Mouse (Mus musculus) neural tube, embryonic 10.5 days (tissue): ENCODE results near the gene Sfrp2.

Experiments used
- DNase-seq: peaks from one replicate; pipeline ENCODE4 v3.0.0-alpha.2; 2017; ENCODE audit warnings: low spot score; ENCODE audit errors: extremely low spot score

The Sfrp2 gene

DNA sequence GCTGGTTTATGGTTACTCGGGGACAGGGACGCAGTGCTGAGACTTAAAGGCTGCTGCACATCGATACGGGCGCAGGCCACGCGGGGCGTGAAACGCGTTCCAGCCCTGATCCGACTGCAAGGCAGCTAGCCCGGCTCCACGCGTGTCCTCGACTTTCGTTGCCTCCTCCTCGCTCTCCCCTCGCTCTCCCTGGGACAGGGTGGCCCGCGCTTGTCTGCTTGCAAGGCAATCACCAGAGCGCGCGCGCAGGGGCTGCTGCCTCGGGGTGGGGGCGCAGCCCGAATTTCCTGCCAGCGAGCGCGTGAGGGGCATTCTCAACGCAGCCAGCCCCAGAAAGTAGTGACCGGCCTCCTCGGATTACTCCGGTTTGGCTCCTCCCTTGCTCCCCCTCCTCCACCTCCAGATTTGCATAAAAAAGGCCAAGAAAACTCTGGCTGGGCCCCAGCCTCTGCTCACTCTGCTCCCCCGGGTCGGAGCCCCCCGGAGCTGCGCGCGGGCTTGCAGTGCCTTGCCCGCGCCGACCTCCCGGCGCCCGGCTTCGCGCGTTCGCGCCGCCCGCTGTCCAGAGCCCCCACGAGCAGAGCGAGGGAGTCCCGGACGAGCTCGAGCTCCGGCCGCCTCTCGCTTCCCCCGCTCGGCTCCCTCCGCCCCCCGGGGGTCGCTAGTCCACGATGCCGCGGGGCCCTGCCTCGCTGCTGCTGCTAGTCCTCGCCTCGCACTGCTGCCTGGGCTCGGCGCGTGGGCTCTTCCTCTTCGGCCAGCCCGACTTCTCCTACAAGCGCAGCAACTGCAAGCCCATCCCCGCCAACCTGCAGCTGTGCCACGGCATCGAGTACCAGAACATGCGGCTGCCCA is at the start of gene Sfrp2:
TSS of gene Sfrp2 (plus strand) at position 451 of the 855 bp plus-strand sequence.
- peak; percentile 89 for DNase-seq

DNA sequence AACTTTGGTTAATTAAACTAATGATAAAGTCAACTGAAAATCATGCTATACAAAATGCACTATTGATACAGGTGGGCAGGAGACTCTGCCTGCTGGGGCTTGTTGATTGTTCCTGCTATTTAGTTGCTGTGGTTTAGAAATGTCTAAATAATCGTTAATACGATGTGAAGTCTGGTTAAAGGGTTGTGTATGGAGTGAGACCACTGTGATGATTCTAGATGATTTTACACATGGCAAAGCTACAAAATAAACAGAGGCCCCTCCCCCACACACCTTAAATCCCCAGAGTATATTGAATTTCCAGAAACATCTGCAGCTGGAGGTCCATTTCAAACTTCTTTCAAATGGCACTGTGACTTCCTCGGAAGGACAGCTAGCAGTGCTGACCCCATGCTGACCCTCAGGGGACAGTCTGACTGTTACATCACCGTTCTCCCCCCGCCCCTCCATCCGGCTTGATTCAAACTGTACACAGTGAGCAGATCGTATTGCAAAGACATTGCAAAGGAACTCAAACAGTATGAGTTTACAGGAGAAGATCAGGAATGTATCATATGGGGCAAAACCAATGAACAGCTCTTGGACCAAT is 48.4 kb upstream of the Sfrp2 start:
- peak; percentile 38 for DNase-seq

DNA sequence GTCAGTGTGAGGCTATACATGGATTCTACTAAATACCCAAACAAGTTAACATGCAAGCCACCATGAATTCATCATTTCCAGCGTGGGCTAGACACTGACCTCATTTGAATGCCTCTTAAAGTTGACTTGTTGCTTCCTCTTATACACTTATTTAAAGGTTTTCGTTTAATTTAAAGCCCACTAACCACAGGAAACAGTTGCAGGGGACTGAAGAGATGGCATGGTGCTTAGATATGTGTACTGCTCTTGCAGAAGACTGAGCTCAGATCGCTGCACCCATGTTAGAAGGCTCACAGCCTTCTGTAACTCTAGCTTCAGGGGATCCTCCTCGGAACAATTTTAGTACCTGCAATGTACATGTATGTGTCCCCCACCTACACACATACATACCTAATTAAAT is 47.5 kb upstream of the Sfrp2 start:
- DNase-seq = no peak

DNA sequence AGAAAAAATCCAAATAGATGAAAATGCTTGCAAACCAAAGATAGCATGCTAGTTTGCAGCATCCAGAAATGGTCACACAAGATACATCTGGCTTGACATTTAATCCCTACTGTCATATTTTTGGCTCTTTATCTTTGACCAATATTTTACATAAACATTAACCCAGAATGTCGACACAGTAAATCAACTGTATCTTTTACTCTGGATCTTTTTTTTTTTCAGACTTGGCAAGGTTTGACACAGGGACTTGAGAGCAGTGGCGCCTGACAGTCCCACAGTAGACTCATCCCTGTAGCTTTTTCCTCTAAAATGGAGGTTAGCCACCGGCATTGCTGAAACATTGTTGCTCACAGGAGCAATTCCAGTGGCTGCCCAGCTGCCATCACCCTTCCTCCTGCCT is 37.9 kb upstream of the Sfrp2 start:
- DNase-seq = no peak

DNA sequence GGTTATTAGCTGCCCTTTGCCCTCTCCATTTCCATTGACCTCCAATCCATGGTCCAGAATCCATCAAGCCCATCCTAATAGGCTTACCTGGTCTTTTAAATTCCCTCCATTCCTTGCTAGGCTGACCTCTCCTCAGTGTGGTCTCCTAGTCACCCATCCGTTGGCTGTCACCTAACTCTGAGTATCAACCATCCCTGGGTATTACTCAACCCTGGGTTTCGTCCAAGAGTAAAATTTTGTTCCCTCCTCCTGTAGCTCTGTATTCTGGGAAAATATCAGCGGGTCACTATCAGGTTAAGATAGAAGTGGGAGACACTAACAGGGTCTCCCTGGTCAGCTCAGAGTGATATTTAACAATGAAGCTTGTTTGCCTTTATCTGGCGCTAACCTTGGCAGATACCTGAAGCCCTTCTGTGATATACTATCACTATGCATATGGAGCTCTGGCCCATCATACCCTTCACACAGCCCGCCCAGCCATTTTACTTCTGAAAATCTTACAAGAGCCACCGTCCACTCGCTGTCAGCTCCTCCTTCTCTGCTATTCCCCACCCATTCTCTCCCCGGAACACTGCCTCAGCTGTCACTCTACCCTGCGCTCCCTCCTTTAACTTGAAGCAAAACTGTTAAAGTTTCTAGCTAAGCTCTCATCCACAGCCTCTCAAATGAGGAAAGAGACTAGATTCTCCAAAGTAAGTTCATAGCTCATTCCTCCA is 37.3 kb upstream of the Sfrp2 start:
- DNase-seq = no peak

DNA sequence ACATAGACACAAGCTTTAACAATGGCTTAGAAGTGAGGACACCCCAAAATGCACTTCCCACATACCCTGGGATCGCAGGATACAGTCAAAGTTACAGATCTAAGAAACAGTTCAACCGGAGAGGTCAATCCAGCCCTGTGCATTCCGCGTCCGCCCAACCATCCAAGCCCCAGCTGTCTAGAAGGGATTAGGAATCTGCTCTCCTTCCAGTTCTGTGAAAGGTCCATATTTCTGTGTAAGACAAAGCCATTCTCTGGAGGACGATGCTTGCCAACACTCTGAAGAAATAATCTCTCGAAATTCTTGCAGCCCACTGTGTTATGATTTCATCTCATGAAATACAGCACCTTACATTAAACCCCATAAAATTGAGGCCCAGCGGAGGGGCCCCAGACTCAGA is 32.1 kb upstream of the Sfrp2 start:
- no peak for DNase-seq

DNA sequence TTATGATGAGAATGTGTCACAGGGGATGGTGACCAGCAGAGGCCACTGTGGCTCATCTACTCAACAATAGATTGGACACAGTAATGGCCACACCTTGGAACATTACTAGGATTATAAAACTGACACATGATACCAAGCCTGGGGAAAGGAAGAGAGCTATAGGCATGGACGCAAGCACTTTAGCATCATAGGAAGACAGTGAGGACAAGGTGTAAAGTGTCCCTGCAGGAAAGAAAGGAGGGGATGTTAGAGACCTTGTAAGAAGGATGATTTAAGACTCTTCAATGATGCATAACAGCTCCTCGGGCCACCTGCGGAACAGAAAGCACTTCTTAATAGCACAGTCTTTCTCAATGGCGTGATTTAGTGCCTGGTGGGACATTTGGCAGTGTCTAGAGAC is 29.1 kb upstream of the Sfrp2 start:
- no peak for DNase-seq

DNA sequence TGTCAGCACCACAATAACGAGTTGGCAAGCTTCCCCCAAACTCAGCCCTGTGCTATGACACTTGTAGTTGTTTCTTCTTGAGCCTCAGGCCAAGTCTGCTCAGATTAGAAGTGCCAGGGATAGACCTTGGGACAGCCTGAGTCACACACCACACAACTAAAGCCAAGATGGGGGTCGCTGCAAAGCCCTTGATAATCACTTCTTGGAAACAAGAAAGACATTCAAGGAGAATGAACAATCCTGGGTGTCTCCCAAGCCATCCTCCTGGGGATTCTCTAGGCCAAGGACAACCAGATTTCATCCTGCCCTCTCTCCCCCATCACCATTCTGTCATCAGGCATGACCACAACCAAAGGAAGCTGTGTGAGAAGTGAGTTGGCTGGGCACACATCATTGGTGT is 25.9 kb upstream of the Sfrp2 start:
- no peak for DNase-seq

DNA sequence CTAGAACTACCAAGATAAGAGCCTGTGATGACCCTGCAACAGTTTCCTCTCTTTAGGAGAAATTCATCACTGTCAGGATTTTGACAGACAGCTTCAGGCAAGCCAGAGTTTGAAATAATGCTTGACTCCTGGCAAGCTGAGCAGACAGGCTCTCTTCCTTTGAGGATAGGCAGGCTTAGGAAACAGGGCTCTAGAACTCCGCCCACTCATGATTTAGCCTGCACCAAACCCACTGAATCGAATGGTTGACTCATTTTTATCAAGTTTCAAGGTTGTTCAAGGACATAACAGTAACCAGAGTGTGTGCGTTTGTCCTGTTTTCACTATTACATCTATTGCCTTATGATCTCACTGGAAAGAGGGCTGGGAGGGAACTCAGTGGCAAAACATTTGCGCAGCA is 18.8 kb upstream of the Sfrp2 start:
- no peak for DNase-seq

DNA sequence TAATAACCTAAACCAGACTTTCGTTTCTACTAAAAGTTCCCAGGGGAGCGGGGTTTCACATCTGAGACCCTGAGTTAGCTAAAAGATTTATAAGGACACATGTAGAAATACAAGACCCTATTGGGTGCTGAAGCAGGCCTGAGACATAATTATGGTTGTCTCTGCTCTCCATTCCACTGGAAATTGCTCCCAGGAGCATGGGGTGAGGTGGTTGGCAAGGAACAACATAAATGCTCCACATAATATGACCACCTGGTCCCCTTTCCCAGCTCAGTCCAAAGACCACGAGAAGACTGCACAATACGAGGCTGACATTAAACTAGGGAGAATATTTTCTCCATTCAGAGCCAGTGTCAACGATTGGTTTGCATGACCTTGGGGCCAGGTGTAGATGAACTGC is 18.2 kb upstream of the Sfrp2 start:
- no peak for DNase-seq

DNA sequence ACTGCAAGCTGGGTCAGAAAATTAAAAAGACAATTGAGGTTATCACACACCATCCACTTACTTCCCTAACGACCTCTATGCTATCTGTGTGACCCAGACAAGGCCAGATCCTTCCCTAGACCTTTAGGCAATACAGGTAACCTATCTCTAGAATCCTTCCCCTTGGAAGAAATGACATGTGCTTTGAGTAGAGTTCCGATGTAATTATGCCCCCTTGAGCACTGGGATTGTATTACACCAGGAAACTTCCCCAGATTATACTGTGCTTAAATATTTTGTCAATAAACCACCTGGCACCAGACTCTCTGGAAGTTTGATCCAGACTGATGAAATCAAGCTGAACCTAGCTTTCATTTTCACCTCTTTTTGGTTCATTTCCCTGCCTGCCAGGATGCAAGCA is 14.5 kb upstream of the Sfrp2 start:
- DNase-seq = no peak

DNA sequence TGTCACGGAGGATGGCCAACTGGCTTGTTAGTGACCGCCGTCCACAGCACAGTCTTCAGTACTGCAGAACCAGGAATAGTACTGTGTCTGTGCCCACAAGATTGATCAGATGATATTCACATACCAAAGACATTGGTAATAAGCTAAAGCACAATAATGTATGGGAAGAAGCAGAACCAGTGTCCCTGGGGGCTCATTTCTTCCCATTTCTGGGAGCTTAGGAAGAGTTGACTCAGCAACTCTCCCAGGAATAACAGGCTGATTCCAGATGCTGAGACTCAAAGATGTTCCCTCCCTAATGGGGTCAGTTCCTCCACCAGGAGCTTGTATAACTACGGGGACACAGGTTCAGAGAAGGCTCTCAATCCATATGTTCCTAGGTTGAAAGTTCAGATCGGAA is 13.9 kb upstream of the Sfrp2 start:
- DNase-seq = no peak

DNA sequence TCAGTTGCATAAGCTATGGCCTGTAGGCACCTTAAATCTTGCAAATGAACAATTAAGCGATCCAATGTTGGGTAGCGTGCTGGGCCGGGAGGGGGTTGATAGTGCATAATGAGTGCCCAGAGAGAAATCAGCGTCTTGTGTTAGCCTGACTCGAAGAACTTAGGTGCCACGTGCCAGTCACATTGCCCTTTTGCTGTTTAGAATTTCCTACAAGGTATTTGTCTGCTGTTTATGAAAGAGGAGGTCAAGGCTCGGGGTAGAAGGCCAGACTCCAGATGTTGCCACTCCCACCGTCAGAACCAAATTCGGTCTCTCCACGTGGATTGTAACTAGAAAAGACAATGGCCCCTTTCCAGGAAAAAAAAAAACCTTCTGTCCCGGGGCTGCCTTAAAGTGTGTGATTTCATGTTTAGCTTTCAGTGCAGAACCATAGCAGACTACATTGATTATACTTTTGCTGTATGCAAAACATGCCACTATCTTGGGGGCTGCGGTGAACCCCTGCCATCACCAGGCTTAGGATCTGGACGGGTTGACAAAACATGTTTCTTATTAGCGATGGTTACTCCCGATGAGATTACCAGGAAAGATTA is 11.0 kb upstream of the Sfrp2 start:
- DNase-seq = no peak

DNA sequence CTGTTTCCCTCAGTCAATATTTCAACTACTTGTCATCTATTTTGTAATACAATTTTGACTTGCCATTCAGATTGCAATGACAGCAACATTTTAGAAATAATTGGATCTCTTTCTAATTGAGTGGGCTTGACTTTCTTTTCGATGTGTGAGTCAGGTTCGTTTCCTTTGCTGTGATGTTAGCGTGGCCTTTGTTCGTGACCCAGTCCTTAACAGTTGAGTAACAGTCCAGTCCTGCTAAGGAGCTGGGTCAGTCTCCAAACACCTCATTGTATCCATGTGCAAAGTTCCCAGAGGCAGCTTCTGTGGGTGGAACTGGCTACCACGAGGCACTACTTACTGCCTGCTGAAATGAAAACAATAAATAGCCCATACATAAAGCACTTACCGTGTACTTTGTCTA is 10.5 kb upstream of the Sfrp2 start:
- DNase-seq = no peak

DNA sequence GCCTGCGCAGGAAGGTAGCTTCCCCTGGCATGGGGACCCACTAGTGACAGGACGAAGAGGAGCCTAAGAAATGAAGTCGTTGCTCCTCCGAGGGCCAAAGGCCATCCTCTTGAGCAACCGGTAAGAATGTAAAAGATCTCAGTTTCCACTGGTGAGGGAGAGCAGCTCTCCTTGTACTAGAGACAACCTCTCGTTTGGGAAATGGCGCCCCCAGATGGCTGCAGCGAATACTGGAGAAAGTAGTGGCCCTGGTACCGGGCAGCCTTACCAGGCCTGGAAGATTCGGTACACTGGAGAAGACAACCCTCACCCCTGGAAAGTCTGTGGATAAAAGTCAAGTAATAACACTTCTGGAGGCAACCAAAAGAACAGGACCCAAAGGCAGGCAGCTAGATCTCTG is 3.8 kb upstream of the Sfrp2 start:
- DNase-seq = no peak

DNA sequence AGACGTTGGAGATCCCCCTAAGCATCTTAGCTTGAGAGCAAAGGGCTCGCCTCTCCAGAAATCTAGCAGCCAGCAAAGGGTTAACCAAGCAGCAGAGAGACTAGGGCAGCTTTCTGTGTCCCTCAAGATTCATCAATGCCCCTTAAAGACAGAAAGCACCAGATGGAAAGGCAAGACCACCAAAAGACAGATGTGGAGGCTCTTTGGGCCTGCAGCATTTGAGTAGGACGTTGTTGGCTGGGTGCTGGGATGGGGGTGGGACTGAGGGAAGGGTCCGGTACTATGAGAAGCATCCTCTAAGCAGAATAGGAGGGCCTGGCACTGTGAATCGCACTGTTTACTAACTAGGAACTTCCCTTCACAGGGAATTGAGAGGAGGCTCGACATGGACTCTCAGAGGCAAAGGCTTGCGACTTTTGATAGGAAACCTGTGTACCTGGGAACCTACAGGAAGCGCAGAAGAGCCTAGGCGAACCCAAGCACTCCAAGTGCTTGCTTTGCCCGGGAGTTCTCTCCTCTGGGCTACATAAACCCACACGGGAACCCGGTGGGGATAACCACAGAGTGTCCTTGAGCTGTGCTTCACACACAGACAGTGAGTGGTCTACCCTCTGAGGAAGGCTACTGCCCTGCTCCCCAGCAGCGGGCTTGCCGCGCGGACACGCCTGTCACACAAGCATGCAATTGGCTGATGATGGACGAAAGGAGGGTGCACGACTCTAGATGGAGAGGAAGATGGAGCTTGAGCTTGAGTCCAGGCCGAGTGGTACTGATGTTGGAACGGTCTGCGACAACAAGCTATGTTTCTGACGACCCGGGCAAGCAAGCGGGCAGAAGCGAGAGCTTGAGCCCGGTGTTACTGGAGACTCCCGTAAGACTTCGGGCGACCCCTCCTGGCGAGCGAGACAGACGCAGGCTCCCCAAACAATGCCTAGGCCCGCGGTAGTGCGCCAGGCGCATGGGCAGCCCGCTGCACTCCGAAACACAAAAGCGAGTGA is 2.3 kb upstream of the Sfrp2 start:
- DNase-seq = peak; percentile 89

DNA sequence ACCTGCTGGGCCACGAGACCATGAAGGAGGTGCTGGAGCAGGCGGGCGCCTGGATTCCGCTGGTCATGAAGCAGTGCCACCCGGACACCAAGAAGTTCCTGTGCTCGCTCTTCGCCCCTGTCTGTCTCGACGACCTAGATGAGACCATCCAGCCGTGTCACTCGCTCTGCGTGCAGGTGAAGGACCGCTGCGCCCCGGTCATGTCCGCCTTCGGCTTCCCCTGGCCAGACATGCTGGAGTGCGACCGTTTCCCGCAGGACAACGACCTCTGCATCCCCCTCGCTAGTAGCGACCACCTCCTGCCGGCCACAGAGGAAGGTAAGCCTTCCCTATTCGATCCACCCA is 577 bp downstream of the Sfrp2 start:
- DNase-seq = peak; percentile 80

DNA sequence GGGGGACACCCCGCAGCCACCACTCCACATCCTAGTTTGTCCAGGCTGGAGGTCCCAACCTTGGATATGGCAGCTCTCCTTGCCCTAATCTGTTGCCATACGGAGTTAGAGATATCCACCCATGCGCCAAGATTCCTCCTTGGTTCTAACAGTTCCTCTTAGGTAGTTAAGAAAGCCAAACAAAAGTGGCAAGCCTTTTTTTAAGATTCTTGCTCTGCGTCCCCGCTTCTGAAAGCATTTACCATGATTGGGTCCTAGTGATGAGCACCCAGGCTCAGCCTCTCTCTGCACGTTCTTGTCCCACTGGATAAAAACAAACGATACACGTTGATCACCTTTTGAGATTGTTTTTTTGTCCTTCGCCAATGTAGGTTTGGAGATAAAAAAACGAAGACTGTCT is 1.0 kb downstream of the Sfrp2 start:
- DNase-seq = no peak

DNA sequence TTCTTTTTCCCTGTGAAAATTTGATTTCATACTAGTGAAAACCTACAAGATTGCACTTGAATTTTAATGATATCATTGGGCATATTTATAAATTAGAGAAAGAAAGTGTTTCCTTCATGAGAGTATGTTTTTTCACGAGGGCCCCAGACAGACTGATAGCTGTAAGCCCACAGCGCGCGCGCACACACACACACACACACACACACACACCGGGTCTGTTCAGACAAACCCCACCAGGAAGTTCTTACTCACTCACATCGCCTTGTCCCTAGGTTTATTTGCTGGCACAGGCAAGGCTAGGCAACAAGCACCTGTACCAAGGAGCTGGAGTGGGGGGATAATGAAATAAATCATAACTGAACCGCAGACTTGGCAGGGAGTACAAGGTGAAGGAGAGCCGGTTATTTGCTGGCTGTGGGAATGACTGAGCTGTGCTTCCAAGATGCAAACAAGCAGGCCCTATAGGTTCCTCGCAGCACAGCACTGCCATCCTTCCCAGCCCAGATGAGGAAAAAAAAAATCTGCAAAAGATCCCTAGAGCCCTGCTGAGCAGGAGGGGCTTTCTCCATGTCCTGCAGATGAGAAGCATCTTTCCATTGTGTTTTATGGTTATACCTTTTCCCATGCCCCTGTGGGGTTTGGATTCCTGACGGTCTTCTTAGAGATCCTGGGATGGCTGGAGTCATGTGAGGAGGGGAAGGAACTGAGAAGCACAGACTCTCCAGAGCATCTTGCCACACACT is 2.3 kb downstream of the Sfrp2 start:
- DNase-seq = peak; percentile 43

DNA sequence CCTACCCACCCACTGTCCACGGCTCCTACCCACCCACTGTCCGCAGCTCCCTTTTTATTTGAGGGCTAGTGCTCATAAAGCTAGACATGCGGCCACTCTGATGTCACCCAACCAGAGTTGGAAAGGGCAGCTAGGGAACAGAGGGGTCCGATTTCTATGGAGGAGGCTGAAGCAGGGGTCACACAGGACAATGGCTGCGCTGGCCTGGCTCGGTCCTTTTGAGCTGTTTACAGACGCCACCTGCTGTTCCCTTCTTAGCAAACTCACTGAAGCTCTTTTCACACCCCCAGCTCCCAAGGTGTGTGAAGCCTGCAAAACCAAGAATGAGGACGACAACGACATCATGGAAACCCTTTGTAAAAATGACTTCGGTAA is 2.9 kb downstream of the Sfrp2 start:
- peak; percentile 44 for DNase-seq
